Mouse (Mus musculus) C2C12 (cell line): ENCODE results near the gene AB124611. TPM values are rescaled to one million over a fixed set of nuclear protein-coding genes. Genes with fewer than 3 reads are reported as not detected.

Experiments
- H3K27me3 ChIP-seq: one replicate; pipeline ENCODE4 v1.6.1; 2011; ENCODE audit not compliant: control insufficient read depth, insufficient read depth, insufficient read length
- H3K36me3 ChIP-seq: one replicate; pipeline ENCODE4 v1.6.1; 2011; ENCODE audit not compliant: control insufficient read depth, insufficient read depth
- H3K4me3 ChIP-seq: one replicate; pipeline ENCODE4 v1.5.1; 2011; ENCODE audit warnings: mild to moderate bottlenecking, control low read depth; ENCODE audit not compliant: poor library complexity, insufficient read depth, severe bottlenecking
- H3K79me2 ChIP-seq: one replicate; pipeline ENCODE4 v1.6.1; 2011; ENCODE audit not compliant: control insufficient read depth, insufficient read depth
- H3K79me3 ChIP-seq: one replicate; pipeline ENCODE4 v1.6.1; 2011; ENCODE audit warnings: low read depth, control low read depth
- H3ac ChIP-seq: one replicate; pipeline ENCODE3; 2011; ENCODE audit warnings: low read depth; ENCODE audit not compliant: control insufficient read depth, insufficient read length
- CEBPB ChIP-seq: IDR thresholded peaks from one replicate; pipeline ENCODE4 v1.6.1; 2011; ENCODE audit warnings: low read depth, mild to moderate bottlenecking, control low read depth, moderate library complexity
- CTCF ChIP-seq: IDR thresholded peaks from one replicate; pipeline ENCODE4 v1.5.1; 2011; ENCODE audit not compliant: control insufficient read depth, insufficient read depth, insufficient read length
- FOSL1 ChIP-seq: IDR thresholded peaks from one replicate; pipeline ENCODE4 v1.8.0; 2011; ENCODE audit warnings: mild to moderate bottlenecking, low read length; ENCODE audit not compliant: poor library complexity, insufficient read depth, severe bottlenecking
- MAX ChIP-seq: IDR thresholded peaks from one replicate; pipeline ENCODE4 v1.6.1; 2011; ENCODE audit warnings: mild to moderate bottlenecking, control low read depth
- MYOD1 ChIP-seq: IDR thresholded peaks from one replicate; pipeline ENCODE4 v1.6.1; 2011; ENCODE audit warnings: low read depth; ENCODE audit not compliant: control insufficient read depth, insufficient read length
- MYOG ChIP-seq: IDR thresholded peaks from one replicate; pipeline ENCODE4 v1.6.1; 2011; ENCODE audit not compliant: control insufficient read depth, insufficient read length; ENCODE audit errors: extremely low read depth
- USF1 ChIP-seq: IDR thresholded peaks from one replicate; pipeline ENCODE4 v1.6.1; 2011; ENCODE audit warnings: low read depth, mild to moderate bottlenecking, control low read depth, moderate library complexity
- polyA plus RNA-seq: library from polyadenylated mRNA; unstranded; fragments of >200 nt; fragmentation: generic; extraction: Trizol; gene quantifications from one replicate; pipeline ENCODE4 v1.2.1, GENCODE M21; 2012; ENCODE audit warnings: missing spikeins

The AB124611 gene
- polyA plus RNA-seq, 1 experiment: 0.19 TPM

DNA sequence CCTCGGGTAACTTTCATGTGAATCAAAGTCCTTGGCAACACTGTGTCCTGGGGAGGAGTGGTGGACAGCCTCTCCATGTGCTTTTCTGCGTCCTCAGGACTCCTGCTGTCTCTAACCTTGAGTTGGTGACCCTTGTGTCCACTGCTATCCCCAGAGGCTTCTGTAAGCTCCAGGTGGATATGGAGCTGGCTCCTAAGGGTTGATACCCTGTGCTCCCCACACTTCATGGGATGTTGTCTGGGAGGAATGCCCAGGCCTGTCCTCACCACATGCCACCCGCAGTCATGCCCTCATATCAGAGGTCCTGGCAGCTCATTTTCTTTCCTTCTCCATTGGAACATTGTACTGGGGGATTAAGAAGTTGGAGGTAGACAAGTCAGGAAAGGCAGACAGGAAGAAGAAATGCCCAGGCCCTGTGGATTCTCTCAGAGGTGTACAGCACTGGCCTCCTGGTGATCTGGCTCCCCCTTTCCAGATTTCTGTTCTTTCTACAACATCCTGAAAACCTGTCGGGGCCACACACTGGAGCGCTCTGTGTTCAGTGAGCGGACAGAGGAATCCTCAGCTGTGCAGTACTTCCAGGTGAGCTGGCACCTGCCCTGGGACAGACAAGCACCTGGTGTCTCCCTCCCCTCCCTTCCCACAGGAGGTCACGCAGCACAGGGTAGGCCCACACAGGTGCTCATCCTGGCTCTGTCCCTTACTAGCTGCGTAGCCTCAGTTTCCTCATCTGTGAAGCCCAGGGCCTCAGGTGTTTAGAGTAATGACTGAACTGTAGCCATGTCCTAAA lies 48.2 kb downstream of the AB124611 start:
- H3K36me3 ChIP-seq: peaks cover 54% of the 10 kb centered on the region
- TF ChIP-seq MYOG (no peak), CTCF (no peak), FOSL1 (no peak), MAX (no peak), MYOD1 (no peak), USF1 (no peak)
- no peak overlapping the region for H3ac ChIP-seq
- no peaks in the 10 kb centered on the region for H3K27me3 ChIP-seq
- no peak overlapping the region for H3K4me3 ChIP-seq
- peaks cover under 1% of the 10 kb centered on the region for H3K79me3 ChIP-seq
- peaks cover 8% of the 10 kb centered on the region for H3K79me2 ChIP-seq

- Histone ChIP-seq H3ac (no peak overlapping the region), H3K4me3 (no peak overlapping the region), H3K79me2 (no peaks in the 10 kb centered on the region), H3K27me3 (no peaks in the 10 kb centered on the region), H3K79me3 (no peaks in the 10 kb centered on the region), H3K36me3 (peaks cover 49% of the 10 kb centered on the region)
- TF ChIP-seq CEBPB (no peak), CTCF (no peak), FOSL1 (no peak), MYOG (no peak), USF1 (no peak), MYOD1 (no peak), MAX (no peak)
These were observed 49.3 kb downstream of the AB124611 start for GRCm38 (mm10) chr9:21575253-21575652.

DNA sequence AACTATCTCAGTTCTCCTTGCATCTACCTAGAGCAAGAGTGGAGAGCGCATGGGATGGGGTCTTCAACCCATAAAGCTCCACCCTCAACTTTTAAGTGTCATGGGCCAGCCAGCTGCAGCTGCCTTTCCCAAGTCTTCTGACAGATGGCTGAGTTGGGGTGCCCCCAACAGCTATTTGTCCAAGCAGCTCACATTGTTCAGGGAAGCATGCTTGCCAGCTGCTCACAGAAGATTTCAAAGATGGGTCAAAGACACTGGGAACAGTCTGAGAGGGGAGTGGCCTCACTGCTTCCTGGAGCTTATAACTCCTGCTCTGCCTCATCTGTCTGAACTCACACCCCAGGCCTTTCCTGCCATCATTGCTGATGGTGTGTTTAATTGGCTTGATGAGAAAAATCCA lies 50.3 kb downstream of the AB124611 start:
- H3K27me3 ChIP-seq: no peaks in the 10 kb centered on the region
- no peaks in the 10 kb centered on the region for H3K79me2 ChIP-seq
- H3K4me3 ChIP-seq: no peak overlapping the region
- no peaks in the 10 kb centered on the region for H3K79me3 ChIP-seq
- H3ac ChIP-seq: no peak overlapping the region
- TF ChIP-seq MYOD1 (no peak), CEBPB (no peak), MYOG (no peak), USF1 (no peak), CTCF (no peak), MAX (no peak)
- peaks cover 46% of the 10 kb centered on the region for H3K36me3 ChIP-seq

DNA sequence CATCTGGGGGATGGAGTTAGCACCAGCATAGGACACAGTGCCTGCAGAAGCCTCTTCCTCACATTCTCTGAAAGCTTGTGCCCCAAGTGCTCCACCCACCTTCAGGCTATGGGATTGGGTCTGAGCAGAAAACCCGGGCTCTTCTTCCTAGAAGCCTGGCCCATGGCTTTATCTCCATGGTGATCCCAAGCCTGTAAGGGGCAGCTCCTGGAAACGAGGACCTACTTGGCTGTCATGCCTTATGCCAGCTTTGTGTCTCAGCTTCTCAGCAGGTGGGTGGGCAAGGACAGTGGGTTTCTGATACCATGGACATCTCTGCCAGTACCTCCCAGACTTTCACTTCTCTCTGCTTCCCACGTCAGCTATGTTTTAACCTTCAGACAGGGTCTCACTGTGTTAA lies 52.2 kb downstream of the AB124611 start:
- H3K79me2 ChIP-seq: no peaks in the 10 kb centered on the region
- no peak overlapping the region for H3K4me3 ChIP-seq
- H3ac ChIP-seq: no peak overlapping the region
- no peaks in the 10 kb centered on the region for H3K27me3 ChIP-seq
- TF ChIP-seq CTCF (no peak), CEBPB (no peak), MYOD1 (no peak), MYOG (no peak), FOSL1 (no peak), USF1 (no peak), MAX (no peak)
- H3K79me3 ChIP-seq: no peaks in the 10 kb centered on the region
- peaks cover 50% of the 10 kb centered on the region for H3K36me3 ChIP-seq

DNA sequence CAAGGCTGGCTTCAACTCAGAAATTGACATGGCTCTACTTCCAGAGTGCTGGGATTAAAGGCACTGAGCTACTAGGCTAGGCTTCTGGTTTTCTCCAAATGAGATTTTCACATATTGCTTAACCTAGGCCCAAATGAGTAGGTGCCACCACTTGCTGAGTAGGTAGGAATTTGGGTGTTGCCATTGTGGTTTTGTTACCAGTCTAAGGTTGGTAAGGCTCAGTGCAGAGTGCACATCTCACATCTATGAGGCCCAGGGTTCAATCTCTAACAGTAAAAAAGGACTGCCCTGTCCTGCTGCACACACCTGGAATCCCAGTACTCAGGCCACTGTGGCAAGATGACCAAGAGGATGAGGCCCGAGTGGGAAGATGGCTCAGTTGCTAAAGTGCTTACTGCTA lies 59.4 kb downstream of the AB124611 start:
- TF ChIP-seq FOSL1 (no peak), MYOG (no peak), CTCF (no peak), USF1 (no peak), CEBPB (no peak), MAX (no peak), MYOD1 (no peak)
- H3K79me3 ChIP-seq: no peaks in the 10 kb centered on the region
- peaks cover 75% of the 10 kb centered on the region for H3K36me3 ChIP-seq

DNA sequence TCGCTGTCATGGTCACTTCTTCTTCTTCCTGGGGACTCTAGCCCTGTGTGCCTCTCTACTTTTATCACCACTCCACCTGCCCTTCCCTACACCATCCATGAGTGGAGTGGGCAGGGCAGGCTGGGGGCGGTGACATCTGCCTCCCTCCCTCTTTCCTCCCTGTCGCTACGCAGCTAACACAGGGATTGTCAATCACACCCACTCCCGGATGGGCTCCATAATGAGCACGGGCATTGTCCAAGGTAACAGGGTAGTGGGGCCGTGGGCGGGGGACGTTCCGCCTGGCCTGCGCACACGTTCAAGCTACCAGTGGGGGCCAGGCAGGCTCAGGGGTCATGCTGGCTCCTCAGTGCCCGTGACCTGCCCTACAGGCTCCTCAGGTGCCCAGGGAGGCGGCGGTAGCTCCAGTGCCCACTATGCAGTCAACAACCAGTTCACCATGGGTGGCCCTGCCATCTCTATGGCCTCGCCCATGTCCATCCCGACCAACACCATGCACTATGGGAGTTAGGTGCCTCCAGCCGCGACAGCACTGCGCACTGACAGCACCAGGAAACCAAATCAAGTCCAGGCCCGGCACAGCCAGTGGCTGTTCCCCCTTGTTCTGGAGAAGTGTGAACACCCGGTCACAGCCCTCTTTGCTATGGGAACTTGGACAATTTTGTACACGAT lies 61.8 kb downstream of the AB124611 start:
- Histone ChIP-seq H3K36me3 (peaks cover 54% of the 10 kb centered on the region), H3K79me3 (no peaks in the 10 kb centered on the region), H3K4me3 (no peak overlapping the region), H3ac (no peak overlapping the region), H3K27me3 (no peaks in the 10 kb centered on the region), H3K79me2 (no peaks in the 10 kb centered on the region)
- TF ChIP-seq CEBPB: no peak
- no peak for TF ChIP-seq MAX

More for the DNA sequence above, 59.4 kb downstream of the AB124611 start:
- Histone ChIP-seq H3K27me3 (no peaks in the 10 kb centered on the region), H3K4me3 (no peak overlapping the region), H3K79me2 (no peaks in the 10 kb centered on the region), H3ac (no peak overlapping the region)
